Mouse (Mus musculus) spleen, adult 2 months (tissue): ENCODE results near the gene Ush2a.

Source experiments
- CTCF ChIP-seq: fragments of 200-500 bp; IDR thresholded peaks from 2 replicates; pipeline ENCODE4 v1.5.1; 2011; ENCODE audit warnings: mild to moderate bottlenecking, inconsistent platforms; ENCODE audit not compliant: insufficient read depth, insufficient read length, insufficient replicate concordance; ENCODE audit errors: extremely low read depth
- POLR2A ChIP-seq: fragments of 200-500 bp; IDR thresholded peaks from 2 replicates; pipeline ENCODE4 v1.6.1; 2011; ENCODE audit warnings: low read depth, low read length, inconsistent platforms

DNA sequence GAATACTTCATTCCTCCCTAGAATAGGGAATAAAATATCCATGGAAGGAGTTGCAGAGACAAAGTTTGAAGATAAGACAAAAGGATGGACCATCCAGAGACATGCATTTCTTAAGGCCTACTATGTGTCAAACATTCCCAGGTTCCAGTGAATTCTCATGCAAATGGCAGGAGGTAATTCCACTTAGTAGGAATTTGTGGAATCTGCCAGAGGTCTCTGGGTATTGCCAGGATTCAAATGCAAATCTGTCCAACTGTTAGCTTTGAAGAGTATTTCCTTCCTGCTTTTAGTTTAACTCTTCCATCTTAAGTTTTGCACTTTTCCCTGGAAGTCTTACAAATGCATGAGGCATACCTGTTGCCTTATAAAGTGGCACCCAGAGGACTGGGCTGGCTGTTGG lies 592.4 kb downstream of the Ush2a start:
- TF ChIP-seq CTCF (no peak), POLR2A (no peak)
